Comparison of ENCODE assay signal across 8 mouse cellular contexts in the genomic region with DNA sequence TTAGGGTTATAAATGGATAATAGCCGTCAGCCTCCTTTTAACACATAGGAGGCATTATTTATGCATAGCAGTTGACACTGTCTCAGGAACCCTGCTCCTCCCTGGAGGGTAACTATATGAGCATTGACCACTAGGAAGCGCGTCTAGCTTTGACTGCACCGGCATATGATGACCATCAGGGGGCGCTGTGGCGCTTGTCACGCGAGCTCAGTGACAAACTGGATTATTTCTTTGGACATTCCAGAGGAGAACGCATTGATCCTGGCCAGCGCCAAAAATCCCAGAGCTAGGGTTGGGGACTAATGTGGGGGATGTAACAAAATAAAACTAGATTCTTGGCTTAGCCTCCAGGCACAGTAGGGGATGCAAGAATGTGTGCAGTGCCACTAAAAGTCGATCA. TPM values are rescaled to one million over a fixed set of nuclear protein-coding genes. Genes with fewer than 3 reads are reported as not detected.
DNase-seq lines count a peak whose midpoint lies in the region; ATAC-seq and TF ChIP-seq lines count a peak whose summit lies in the region.

No protein-coding gene starts in this region.

- intact Hi-C loops in gastrocnemius, postnatal 14 days (cut with DNase I; ENCODE audit: low total_unique reads): loop anchor here (2.0 kb wide), 1 partner anchor 27 kb away; no protein-coding TSS in a partner anchor

- no peak overlapping the region for H3K27ac ChIP-seq in thymus, adult 2 months (ENCODE audit: control insufficient read depth, insufficient read depth, low read length)
- H3K27ac ChIP-seq in cerebellum, adult 2 months (ENCODE audit: insufficient read depth, low read length): no peak overlapping the region
- no peak overlapping the region for H3K27ac ChIP-seq in limb, embryonic 14.5 days (replicated peaks; ENCODE audit: low read depth, low read length)
- H3K27ac ChIP-seq in olfactory bulb, adult 2 months (ENCODE audit: insufficient read depth, low read depth, low read length): no peak overlapping the region

- no peaks in the 10 kb centered on the region; the same call in 1 of the 2 replicates for H3K27me3 ChIP-seq in thymus, adult 2 months (ENCODE audit: control insufficient read depth, insufficient read depth, low read length)
- H3K27me3 ChIP-seq in cerebellum, adult 2 months (ENCODE audit: control insufficient read depth, insufficient read depth, low read length): no peaks in the 10 kb centered on the region
- H3K27me3 ChIP-seq in limb, embryonic 14.5 days (ENCODE audit: control insufficient read depth, insufficient read depth, low read length): no peaks in the 10 kb centered on the region

- peak; percentile 91 for TF ChIP-seq CTCF in thymus, adult 2 months (IDR thresholded peaks at IDR 0.05; ENCODE audit: borderline replicate concordance, control insufficient read depth, extremely low read depth, insufficient read depth, low read length, poor library complexity)
- peak; percentile 94 for TF ChIP-seq CTCF in cerebellum, adult 2 months (IDR thresholded peaks at IDR 0.05; ENCODE audit: borderline replicate concordance, insufficient read depth, low read depth, low read length)
- peak; percentile 83 for TF ChIP-seq CTCF in olfactory bulb, adult 2 months (IDR thresholded peaks at IDR 0.05; ENCODE audit: insufficient read depth, low read depth, low read length)

- H3K4me1 ChIP-seq in thymus, adult 2 months (replicated peaks; ENCODE audit: control insufficient read depth, insufficient read depth, low read length): no peaks in the 10 kb centered on the region
- H3K4me1 ChIP-seq in cerebellum, adult 2 months (ENCODE audit: control insufficient read depth, insufficient read depth, low read length): peaks cover 5% of the 10 kb centered on the region
- no peaks in the 10 kb centered on the region for H3K4me1 ChIP-seq in limb, embryonic 14.5 days (ENCODE audit: control insufficient read depth, insufficient read depth, low read length)
- H3K4me1 ChIP-seq in olfactory bulb, adult 2 months (ENCODE audit: control insufficient read depth, insufficient read depth, low read length): peaks cover 3% of the 10 kb centered on the region; the same call in 1 of the 2 replicates

- no peak overlapping the region for H3K9ac ChIP-seq in limb, embryonic 14.5 days (ENCODE audit: low read depth, low read length, severe bottlenecking)

- H3K36me3 ChIP-seq in thymus, adult 2 months (ENCODE audit: control insufficient read depth, insufficient read depth, low read length): no peaks in the 10 kb centered on the region
- H3K36me3 ChIP-seq in limb, embryonic 14.5 days (ENCODE audit: control insufficient read depth, insufficient read depth, low read length): peaks cover 3% of the 10 kb centered on the region; the same call in 1 of the 2 replicates

- no peak overlapping the region for H3K4me3 ChIP-seq in thymus, adult 2 months (ENCODE audit: control insufficient read depth, insufficient read depth, low read length)
- H3K4me3 ChIP-seq in cerebellum, adult 2 months (replicated peaks; ENCODE audit: insufficient read depth, low read depth, low read length): no peak overlapping the region
- H3K4me3 ChIP-seq in limb, embryonic 14.5 days (replicated peaks; ENCODE audit: low read length): no peak overlapping the region
- H3K4me3 ChIP-seq in olfactory bulb, adult 2 months (ENCODE audit: insufficient read depth, low read depth, low read length): no peak overlapping the region

- peak; percentile 61 for DNase-seq in thymus, adult 2 months
- DNase-seq in thymus, adult 18-20 months: no peak
- DNase-seq in cerebellum, adult 2 months: peak; percentile 70 to 76
- peak; percentile 74 for DNase-seq in gastrocnemius, postnatal 14 days
- peak; percentile 50 to 75 for DNase-seq in kidney, adult 8-10 months
- peak; percentile 73 for DNase-seq in limb, embryonic 14.5 days (ENCODE audit: low spot score)
- peak; percentile 75 for DNase-seq in thymus, postnatal 4 days

- no peaks in the 10 kb centered on the region for H3K9me3 ChIP-seq in limb, embryonic 14.5 days (ENCODE audit: control insufficient read depth, low read length)

- H3K4me2 ChIP-seq in limb, embryonic 14.5 days (replicated peaks; ENCODE audit: low read depth, low read length, severe bottlenecking): no peak overlapping the region

- no peak for ATAC-seq in limb, embryonic 14.5 days (ENCODE audit: low FRiP score, low read depth)

- WGBS in thymus, adult 2 months: 10% methylated on average over 11 of the region's 11 CpGs
- WGBS in cerebellum, adult 2 months: 4% methylated on average over 11 of the region's 11 CpGs
- WGBS in limb, embryonic 14.5 days: 7% methylated on average over 11 of the region's 11 CpGs
- 8% methylated on average over 11 of the region's 11 CpGs for WGBS in olfactory bulb, adult 2 months

- TF ChIP-seq POLR2A in thymus, adult 2 months (IDR thresholded peaks at IDR 0.05; ENCODE audit: control insufficient read depth, extremely low read depth, insufficient read depth, low read length, poor library complexity): no peak
- TF ChIP-seq POLR2A in cerebellum, adult 2 months (IDR thresholded peaks at IDR 0.05; ENCODE audit: borderline replicate concordance, insufficient read depth, low read length): no peak
- TF ChIP-seq POLR2A in limb, embryonic 14.5 days (IDR thresholded peaks at IDR 0.05; ENCODE audit: borderline replicate concordance, extremely low read depth, insufficient read depth, insufficient read length): no peak
- no peak for TF ChIP-seq POLR2A in olfactory bulb, adult 2 months (IDR thresholded peaks at IDR 0.05; ENCODE audit: insufficient read depth, low read depth, low read length)

RNA-seq across cellular contexts. Expression of gene Ltbp4, which starts 35.3 kb away (rescaled TPM):
- polyA plus RNA-seq in thymus, adult 2 months (2012; rRNA removed): 48.3 and 77.5 TPM in 2 replicates
- polyA plus RNA-seq in cerebellum, adult 2 months (2012; rRNA removed): 26.9 and 28.2 TPM in 2 replicates
- total RNA-seq in gastrocnemius, postnatal 14 days (2021): 100 to 1,000 TPM; 122 to 151 TPM
- polyA plus RNA-seq in limb, embryonic 14.5 days (2012; rRNA removed): 86.0 and 107 TPM in 2 replicates
- 54.3 and 57.1 TPM in 2 replicates for polyA plus RNA-seq in limb, embryonic 14.5 days (2014; fragmentation: Nextera tagmentation; extraction: Ambion mirVana)
- not detected in 2 replicates for polyA plus RNA-seq in olfactory bulb, adult 2 months (2012; ENCODE audit: insufficient read depth, insufficient read length, low replicate concordance, missing spikeins)

RNA-seq across cellular contexts. Expression of gene Numbl, which starts 43.9 kb away (rescaled TPM):
- 10.3 and 10.7 TPM in 2 replicates for polyA plus RNA-seq in thymus, adult 2 months (2012; rRNA removed)
- polyA plus RNA-seq in cerebellum, adult 2 months (2012; rRNA removed): 56.7 and 64.1 TPM in 2 replicates
- 10 to 100 TPM in 1 of 2 experiments, 1 to 10 TPM in 1; 8.0 to 10.2 TPM for total RNA-seq in gastrocnemius, postnatal 14 days (2021)
- polyA plus RNA-seq in limb, embryonic 14.5 days (2012; rRNA removed): 83.6 and 119 TPM in 2 replicates
- polyA plus RNA-seq in limb, embryonic 14.5 days (2014; fragmentation: Nextera tagmentation; extraction: Ambion mirVana): 25.2 and 26.6 TPM in 2 replicates
- polyA plus RNA-seq in olfactory bulb, adult 2 months (2012; ENCODE audit: insufficient read depth, insufficient read length, low replicate concordance, missing spikeins): not detected in 2 replicates

RNA-seq across cellular contexts. Expression of gene Shkbp1, which starts 53.6 kb away (rescaled TPM):
- 203 and 206 TPM in 2 replicates for polyA plus RNA-seq in thymus, adult 2 months (2012; rRNA removed)
- 41.6 and 43.7 TPM in 2 replicates for polyA plus RNA-seq in cerebellum, adult 2 months (2012; rRNA removed)
- 1 to 10 TPM; 3.5 to 5.3 TPM for total RNA-seq in gastrocnemius, postnatal 14 days (2021)
- polyA plus RNA-seq in limb, embryonic 14.5 days (2012; rRNA removed): 58.7 and 80.6 TPM in 2 replicates
- 30.5 and 35.5 TPM in 2 replicates for polyA plus RNA-seq in limb, embryonic 14.5 days (2014; fragmentation: Nextera tagmentation; extraction: Ambion mirVana)
- polyA plus RNA-seq in olfactory bulb, adult 2 months (2012; ENCODE audit: insufficient read depth, insufficient read length, low replicate concordance, missing spikeins): not detected in 2 replicates

RNA-seq across cellular contexts. Expression of gene Gm20479, which starts 55.0 kb away (rescaled TPM):
- not detected in 2 replicates for polyA plus RNA-seq in thymus, adult 2 months (2012; rRNA removed)
- 0.38 TPM in 1 of 2 replicates, not detected in the other for polyA plus RNA-seq in cerebellum, adult 2 months (2012; rRNA removed)
- total RNA-seq in gastrocnemius, postnatal 14 days (2021): under 1 TPM in 1 of 2 experiments, not detected in 1; 0.90 TPM
- 0.32 TPM in 1 of 2 replicates, not detected in the other for polyA plus RNA-seq in limb, embryonic 14.5 days (2012; rRNA removed)
- not detected in 2 replicates for polyA plus RNA-seq in limb, embryonic 14.5 days (2014; fragmentation: Nextera tagmentation; extraction: Ambion mirVana)
- not detected in 2 replicates for polyA plus RNA-seq in olfactory bulb, adult 2 months (2012; ENCODE audit: insufficient read depth, insufficient read length, low replicate concordance, missing spikeins)

Comparison
In these comparisons a context has a peak if more than half of its experiments do, and no peak if none do; other contexts are left out.
1. DNase-seq: peak in thymus, adult 2 months (single experiment), cerebellum, adult 2 months (2 of 2), gastrocnemius, postnatal 14 days (single experiment), kidney, adult 8-10 months (2 of 2), limb, embryonic 14.5 days (single experiment) and thymus, postnatal 4 days (single experiment); none in thymus, adult 18-20 months (0 of 2).
2. RNA of gene Shkbp1, which starts 53.6 kb away (polyA plus RNA-seq): 203 to 206 TPM in thymus, adult 2 months, 30.5 to 80.6 TPM in limb, embryonic 14.5 days and 41.6 to 43.7 TPM in cerebellum, adult 2 months; not detected in olfactory bulb, adult 2 months; every median in the first group is over 10 times any median in the second.
3. Peak in every context shown above with its lines, with median percentiles within 50 percentile points of each other: CTCF ChIP-seq.